Mouse (Mus musculus) midbrain, embryonic 15.5 days (tissue): ENCODE measurements around the gene Vmn2r105. TPM values are rescaled to one million over a fixed set of nuclear protein-coding genes. Genes with fewer than 3 reads are reported as not detected.

ENCODE experiments used
- ATAC-seq: fragments of 200-750 bp; cut with Nextera tagmentation; replicated peaks from 2 replicates; pipeline ENCODE4 v1.8.0; 2017; ENCODE audit warnings: moderate TSS enrichment
- H3K27ac ChIP-seq: fragments of 300-500 bp; sonication (generic); 2 replicates; pipeline ENCODE4 v1.5.1; 2015; ENCODE audit warnings: mild to moderate bottlenecking, inconsistent platforms
- H3K27me3 ChIP-seq: fragments of 300-500 bp; sonication (generic); replicated peaks from 2 replicates; pipeline ENCODE4 v1.6.1; 2015; ENCODE audit warnings: inconsistent platforms
- H3K36me3 ChIP-seq: fragments of 300-500 bp; sonication (generic); replicated peaks from 2 replicates; pipeline ENCODE4 v1.6.1; 2015; ENCODE audit warnings: inconsistent platforms
- H3K4me1 ChIP-seq: fragments of 300-500 bp; sonication (generic); 2 replicates; pipeline ENCODE4 v1.6.1; 2015; ENCODE audit warnings: inconsistent platforms
- H3K4me2 ChIP-seq: fragments of 300-500 bp; sonication (generic); 2 replicates; pipeline ENCODE4 v1.6.1; 2015; ENCODE audit warnings: inconsistent platforms, mild to moderate bottlenecking, moderate library complexity
- H3K4me3 ChIP-seq: fragments of 300-500 bp; sonication (generic); 2 replicates; pipeline ENCODE4 v1.5.1; 2015; ENCODE audit warnings: mild to moderate bottlenecking, inconsistent platforms
- H3K9ac ChIP-seq: fragments of 300-500 bp; sonication (generic); 2 replicates; pipeline ENCODE4 v1.6.1; 2015; ENCODE audit warnings: mild to moderate bottlenecking, inconsistent platforms
- H3K9me3 ChIP-seq: fragments of 300-500 bp; sonication (generic); 2 replicates; pipeline ENCODE4 v1.6.1; 2016; ENCODE audit warnings: inconsistent platforms
- WGBS: fragments of 180-500 bp; shearing (Covaris S2); methylation state at CpG from one replicate; pipeline ENCODE4 v1.1.7; 2015; ENCODE audit warnings: mixed read lengths; 5-methylcytosine and 5-hydroxymethylcytosine counted together
- polyA plus RNA-seq: library from polyadenylated mRNA; unstranded; fragments of >200 nt; fragmentation: Nextera tagmentation; extraction: Ambion mirVana; gene quantifications from 2 replicates; pipeline ENCODE4 v1.2.1, GENCODE M21; 2015

Gene Vmn2r105
- polyA plus RNA-seq, result not detected in 2 replicates

DNA sequence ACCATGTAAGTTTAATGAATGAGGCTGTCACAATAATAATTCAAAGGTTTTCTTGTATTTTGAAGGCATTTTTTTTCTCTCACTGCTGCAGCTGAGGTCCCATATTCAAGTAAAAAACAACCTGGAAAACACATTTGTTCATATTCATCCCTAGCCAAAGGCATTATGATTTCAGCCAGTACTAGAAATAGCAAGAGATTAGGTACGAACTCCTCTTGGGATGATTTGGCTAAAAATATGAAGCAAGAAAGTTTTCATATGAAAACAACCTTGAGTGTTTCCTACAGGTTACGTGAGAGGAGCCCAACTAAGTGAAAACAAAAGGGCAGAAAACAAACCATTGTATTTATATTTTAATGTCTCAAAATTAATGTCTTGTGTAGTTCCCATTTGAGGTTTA, at the start of gene Vmn2r105:
Gene Vmn2r105, minus strand, starts transcription at position 101 of the 400 bp plus-strand sequence.
- ATAC-seq, result no peak
- no peaks in the 10 kb centered on the region for H3K27me3 ChIP-seq
- 72% methylated on average over 2 of the region's 2 CpGs for WGBS
- H3K27ac ChIP-seq, result no peak within 1 kb of the TSS
- no peak within 1 kb of the TSS for H3K9ac ChIP-seq
- no peak within 1 kb of the TSS for H3K4me2 ChIP-seq
- H3K9me3 ChIP-seq, result peaks cover under 1% of the 10 kb centered on the region; the same call in 1 of the 2 replicates
- no peak within 1 kb of the TSS for H3K4me3 ChIP-seq
- no peaks in the 10 kb centered on the region for H3K36me3 ChIP-seq
- H3K4me1 ChIP-seq, result no peaks in the 10 kb centered on the region

DNA sequence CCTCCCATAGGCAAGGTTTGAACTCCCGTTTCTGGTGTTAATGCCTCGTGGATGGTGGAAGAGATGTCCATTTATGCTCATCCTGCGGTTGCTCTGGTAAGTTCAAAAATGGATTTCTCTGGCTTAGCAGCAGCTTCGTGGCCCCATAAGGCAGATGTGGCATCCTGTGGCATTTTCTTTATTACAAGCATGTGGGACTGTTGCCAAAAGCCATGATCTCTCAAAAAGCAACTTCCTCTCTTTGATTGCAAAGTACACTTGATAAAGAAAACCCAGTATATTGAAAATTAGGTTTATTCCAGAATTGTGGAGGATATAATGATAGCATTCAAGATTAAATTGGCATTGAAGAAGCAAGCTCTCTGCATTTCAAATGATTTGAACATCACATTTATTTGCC, 20.7 kb upstream of the Vmn2r105 start:
- Histone ChIP-seq H3K4me1 (no peaks in the 10 kb centered on the region), H3K27me3 (no peaks in the 10 kb centered on the region), H3K9me3 (peaks cover 13% of the 10 kb centered on the region; the same call in 1 of the 2 replicates), H3K4me2 (no peak overlapping the region), H3K4me3 (no peak overlapping the region), H3K36me3 (no peaks in the 10 kb centered on the region), H3K9ac (no peak overlapping the region), H3K27ac (no peak overlapping the region)
- WGBS, result 67% methylated on average over 4 of the region's 4 CpGs
- ATAC-seq, result no peak

DNA sequence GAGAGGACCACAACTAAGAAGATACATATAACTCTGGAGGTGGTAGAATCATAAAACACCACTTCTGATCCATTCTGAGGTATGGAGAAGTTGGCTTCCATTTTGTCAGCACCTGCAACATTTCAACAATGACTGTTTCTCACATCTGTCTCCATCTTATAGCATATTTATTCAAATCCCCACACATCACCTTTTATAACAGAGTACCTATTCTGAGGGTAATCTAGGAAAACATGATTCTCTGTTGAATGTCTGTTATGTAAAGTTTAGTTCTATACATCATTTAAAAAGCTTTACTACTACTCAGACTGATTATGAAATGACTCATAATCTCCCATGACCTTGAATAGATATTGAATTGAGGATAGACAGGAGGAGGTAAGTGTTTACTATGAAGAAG, 51.9 kb downstream of the Vmn2r105 start, which contains the start of gene Fpr-rs6:
Gene Fpr-rs6, minus strand, starts transcription at position 101 of the 400 bp plus-strand sequence.
- Histone ChIP-seq H3K36me3 (no peaks in the 10 kb centered on the region), H3K4me3 (no peak within 1 kb of the TSS), H3K27me3 (no peaks in the 10 kb centered on the region), H3K9me3 (peaks cover 10% of the 10 kb centered on the region; the same call in 1 of the 2 replicates), H3K4me2 (no peak within 1 kb of the TSS), H3K9ac (no peak within 1 kb of the TSS), H3K27ac (no peak within 1 kb of the TSS), H3K4me1 (no peaks in the 10 kb centered on the region)
- ATAC-seq, result no peak

Other genes starting within 250 kb of the Vmn2r105 start
- gene Vmn2r104, start 186.7 kb downstream of the Vmn2r105 start, polyA plus RNA-seq, result not detected in 2 replicates
- gene Fpr-rs7, start 120.8 kb downstream of the Vmn2r105 start, polyA plus RNA-seq, result not detected in 2 replicates
- gene Fpr-rs6, start 52.0 kb downstream of the Vmn2r105 start, polyA plus RNA-seq, result not detected in 2 replicates
- gene Vmn2r106, start 50.5 kb upstream of the Vmn2r105 start, polyA plus RNA-seq, result not detected in 2 replicates
- gene Vmn2r107, start 110.2 kb upstream of the Vmn2r105 start, polyA plus RNA-seq, result not detected in 2 replicates
- gene Vmn1r224, start 179.1 kb upstream of the Vmn2r105 start, polyA plus RNA-seq, result not detected in 2 replicates
- gene Vmn2r108, start 246.3 kb upstream of the Vmn2r105 start, polyA plus RNA-seq, result not detected in 2 replicates